Mouse (Mus musculus) midbrain, embryonic 13.5 days (tissue): ENCODE data around the gene Cpm. TPM values are rescaled to one million over a fixed set of nuclear protein-coding genes. Genes with fewer than 3 reads are reported as not detected.

Experiments used
- ATAC-seq: fragments of 200-750 bp; cut with Nextera tagmentation; 2 replicates; pipeline ENCODE4 v1.8.0; 2017; ENCODE audit warnings: mild to moderate bottlenecking, moderate TSS enrichment, moderate library complexity
- H3K27ac ChIP-seq: fragments of 300-500 bp; sonication (generic); 2 replicates; pipeline ENCODE4 v1.5.1; 2015; ENCODE audit warnings: inconsistent platforms, mild to moderate bottlenecking, moderate library complexity
- H3K27me3 ChIP-seq: fragments of 300-500 bp; sonication (generic); 2 replicates; pipeline ENCODE4 v1.6.1; 2015; ENCODE audit warnings: mild to moderate bottlenecking, inconsistent platforms
- H3K36me3 ChIP-seq: fragments of 300-500 bp; sonication (generic); 2 replicates; pipeline ENCODE4 v1.6.1; 2015; ENCODE audit warnings: mild to moderate bottlenecking, inconsistent platforms
- H3K4me1 ChIP-seq: fragments of 300-500 bp; sonication (generic); replicated peaks from 2 replicates; pipeline ENCODE4 v1.6.1; 2015; ENCODE audit warnings: inconsistent platforms
- H3K4me2 ChIP-seq: fragments of 300-500 bp; sonication (generic); replicated peaks from 2 replicates; pipeline ENCODE4 v1.6.1; 2015; ENCODE audit warnings: moderate library complexity, mild to moderate bottlenecking, inconsistent platforms
- H3K4me3 ChIP-seq: fragments of 300-500 bp; sonication (generic); replicated peaks from 2 replicates; pipeline ENCODE4 v1.5.1; 2015; ENCODE audit warnings: mild to moderate bottlenecking, inconsistent platforms
- H3K9ac ChIP-seq: fragments of 300-500 bp; sonication (generic); replicated peaks from 2 replicates; pipeline ENCODE4 v1.6.1; 2015; ENCODE audit warnings: mild to moderate bottlenecking, inconsistent platforms
- H3K9me3 ChIP-seq: fragments of 300-500 bp; sonication (generic); 2 replicates; pipeline ENCODE4 v1.6.1; 2016; ENCODE audit warnings: mild to moderate bottlenecking, inconsistent platforms
- WGBS: fragments of 180-500 bp; shearing (Covaris S2); methylation state at CpG from one replicate; pipeline ENCODE4 v1.1.7; 2015; 5-methylcytosine and 5-hydroxymethylcytosine counted together
- polyA plus RNA-seq: library from polyadenylated mRNA; unstranded; fragments of >200 nt; fragmentation: Nextera tagmentation; extraction: Ambion mirVana; gene quantifications from 2 replicates; pipeline ENCODE4 v1.2.1, GENCODE M21; 2015

Gene Cpm
- polyA plus RNA-seq, 1 experiment from 2014 or later = 5.7 TPM

GRCm38 (mm10) chr10:117619041-117619861 is 10.0 kb upstream of the Cpm start:
- Histone ChIP-seq H3K4me3 (no peak overlapping the region), H3K27ac (no peak overlapping the region), H3K27me3 (no peaks in the 10 kb centered on the region), H3K36me3 (no peaks in the 10 kb centered on the region), H3K9me3 (no peaks in the 10 kb centered on the region), H3K9ac (no peak overlapping the region), H3K4me2 (no peak overlapping the region), H3K4me1 (no peaks in the 10 kb centered on the region)
- no peak for ATAC-seq
- 87% methylated on average over 27 of the region's 27 CpGs for WGBS

- no peaks in the 10 kb centered on the region for H3K4me1 ChIP-seq
- H3K27me3 ChIP-seq = no peaks in the 10 kb centered on the region
- WGBS = 90% methylated on average over 2 of the region's 2 CpGs
- ATAC-seq = no peak
- no peak overlapping the region for H3K9ac ChIP-seq
- H3K27ac ChIP-seq = no peak overlapping the region
- H3K4me2 ChIP-seq = no peak overlapping the region
- no peaks in the 10 kb centered on the region for H3K36me3 ChIP-seq
- H3K4me3 ChIP-seq = no peak overlapping the region
- H3K9me3 ChIP-seq = no peaks in the 10 kb centered on the region
Observed at GRCm38 (mm10) chr10:117619862-117620179, 9.5 kb upstream of the Cpm start.

GRCm38 (mm10) chr10:117620530-117620929 is 8.8 kb upstream of the Cpm start:
- no peak overlapping the region for H3K4me2 ChIP-seq
- no peak overlapping the region for H3K27ac ChIP-seq
- no peaks in the 10 kb centered on the region for H3K9me3 ChIP-seq
- no peaks in the 10 kb centered on the region for H3K36me3 ChIP-seq
- H3K27me3 ChIP-seq = no peaks in the 10 kb centered on the region
- no peak for ATAC-seq
- H3K4me3 ChIP-seq = no peak overlapping the region
- 88% methylated on average over 4 of the region's 4 CpGs for WGBS
- H3K4me1 ChIP-seq = no peaks in the 10 kb centered on the region
- no peak overlapping the region for H3K9ac ChIP-seq

GRCm38 (mm10) chr10:117620934-117621501 is 8.3 kb upstream of the Cpm start:
- no peak for ATAC-seq
- no peak overlapping the region for H3K4me2 ChIP-seq
- no peaks in the 10 kb centered on the region for H3K9me3 ChIP-seq
- no peak overlapping the region for H3K9ac ChIP-seq
- no peaks in the 10 kb centered on the region for H3K4me1 ChIP-seq
- H3K4me3 ChIP-seq = no peak overlapping the region
- 76% methylated on average over 3 of the region's 3 CpGs for WGBS
- no peak overlapping the region for H3K27ac ChIP-seq
- H3K36me3 ChIP-seq = no peaks in the 10 kb centered on the region
- no peaks in the 10 kb centered on the region for H3K27me3 ChIP-seq

DNA sequence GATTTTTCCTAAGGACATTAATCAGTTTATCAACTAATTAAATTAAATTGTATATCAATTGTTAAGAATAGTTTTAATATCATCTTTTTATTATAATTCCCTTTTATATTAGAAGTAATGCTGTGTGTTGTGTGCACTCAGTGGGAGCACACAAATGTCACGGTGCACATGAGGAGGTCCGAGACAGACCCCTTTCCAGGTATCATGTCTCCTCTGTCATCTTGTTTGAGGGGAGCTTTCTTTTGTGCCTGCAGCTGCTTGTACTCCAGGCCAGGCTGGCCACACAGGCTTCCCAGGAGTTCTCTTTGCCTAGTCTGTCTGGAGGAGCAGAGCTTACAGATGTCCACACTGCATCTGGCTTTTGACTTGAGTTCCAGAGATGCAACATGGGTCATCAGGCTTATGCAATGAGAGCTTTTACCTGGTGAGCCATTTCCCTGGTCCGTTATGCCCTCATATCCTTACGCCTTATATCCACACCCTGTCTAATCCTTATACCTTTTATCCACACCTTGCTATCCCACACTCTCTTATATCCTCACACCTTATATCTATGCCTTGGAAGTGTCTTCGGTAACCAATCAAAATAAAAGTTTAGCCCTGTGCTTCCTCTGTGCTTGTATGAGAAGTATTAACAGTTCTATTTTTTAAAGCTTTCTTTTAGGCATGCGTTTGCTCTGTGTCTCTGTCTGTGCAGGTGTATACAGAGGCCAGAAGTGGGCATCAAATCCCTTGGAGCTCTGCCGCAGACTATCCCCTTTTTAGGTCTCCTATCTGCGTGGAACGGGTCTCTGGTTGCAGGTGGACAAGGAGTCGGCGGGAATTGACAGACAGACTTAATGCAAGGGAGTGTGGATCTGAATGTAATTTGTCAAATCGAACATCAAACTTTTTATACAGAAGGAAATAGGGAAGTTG is 7.4 kb upstream of the Cpm start:
- WGBS = 92% methylated on average over 12 of the region's 12 CpGs
- Histone ChIP-seq H3K27me3 (peaks cover 2% of the 10 kb centered on the region; the same call in 1 of the 2 replicates), H3K36me3 (no peaks in the 10 kb centered on the region), H3K4me2 (no peak overlapping the region), H3K27ac (no peak overlapping the region), H3K4me3 (no peak overlapping the region), H3K9ac (no peak overlapping the region), H3K4me1 (no peaks in the 10 kb centered on the region), H3K9me3 (no peaks in the 10 kb centered on the region)
- no peak for ATAC-seq

DNA sequence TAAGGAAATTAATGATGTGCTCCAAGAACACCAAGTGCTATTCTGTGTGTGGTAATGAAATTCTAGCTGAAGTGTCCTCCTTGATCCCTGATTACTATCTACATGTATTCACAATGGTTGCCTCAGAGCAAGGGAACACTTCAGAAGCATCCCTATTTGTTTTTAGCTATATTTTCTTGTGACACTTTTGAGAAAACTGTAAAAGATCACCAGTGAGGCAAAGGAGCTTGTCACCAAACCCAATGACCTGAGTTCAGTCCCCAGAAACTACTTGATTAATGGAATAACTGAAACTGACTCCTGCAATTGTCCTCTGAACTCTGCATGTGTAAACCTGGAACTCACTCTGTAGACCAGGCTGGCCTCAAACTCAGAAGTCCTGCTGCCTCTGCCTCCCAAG is 5.9 kb upstream of the Cpm start:
- no peak for ATAC-seq
- H3K27me3 ChIP-seq = peaks cover 17% of the 10 kb centered on the region
- H3K4me1 ChIP-seq = peaks cover under 1% of the 10 kb centered on the region; the same call in 1 of the 2 replicates

DNA sequence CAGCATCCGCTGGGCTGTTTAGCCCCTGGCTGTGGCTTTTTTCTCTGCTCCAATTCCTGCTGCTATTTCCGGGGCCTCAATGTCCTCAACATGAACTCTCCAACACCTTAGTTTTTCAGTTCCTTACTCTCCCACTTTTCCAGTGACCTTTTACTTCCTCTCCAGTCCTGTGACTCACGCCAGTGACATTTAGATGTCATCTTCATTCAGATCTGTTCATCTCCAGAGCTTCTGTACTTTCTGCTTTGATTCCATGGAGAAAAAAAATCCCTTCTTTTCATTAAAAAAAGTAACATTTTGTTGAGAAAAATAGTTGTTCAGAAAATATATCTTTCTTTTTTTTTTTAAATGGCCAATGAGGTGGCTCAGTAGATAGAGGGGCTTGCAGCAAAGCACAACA is 5.1 kb upstream of the Cpm start:
- ATAC-seq = no peak
- Histone ChIP-seq H3K9me3 (no peaks in the 10 kb centered on the region), H3K36me3 (no peaks in the 10 kb centered on the region), H3K9ac (no peak overlapping the region), H3K27me3 (peaks cover 26% of the 10 kb centered on the region), H3K4me2 (no peak overlapping the region), H3K27ac (no peak overlapping the region), H3K4me3 (no peak overlapping the region), H3K4me1 (peaks cover 9% of the 10 kb centered on the region)
- WGBS = 71% methylated on average over 3 of the region's 3 CpGs

More for the DNA sequence above, 5.9 kb upstream of the Cpm start:
- H3K4me3 ChIP-seq = no peak overlapping the region
- H3K36me3 ChIP-seq = no peaks in the 10 kb centered on the region
- no peak overlapping the region for H3K4me2 ChIP-seq
- no peak overlapping the region for H3K9ac ChIP-seq
- H3K9me3 ChIP-seq = no peaks in the 10 kb centered on the region
- H3K27ac ChIP-seq = no peak overlapping the region

GRCm38 (mm10) chr10:117624655-117625497 is 4.4 kb upstream of the Cpm start:
- no peaks in the 10 kb centered on the region for H3K36me3 ChIP-seq

DNA sequence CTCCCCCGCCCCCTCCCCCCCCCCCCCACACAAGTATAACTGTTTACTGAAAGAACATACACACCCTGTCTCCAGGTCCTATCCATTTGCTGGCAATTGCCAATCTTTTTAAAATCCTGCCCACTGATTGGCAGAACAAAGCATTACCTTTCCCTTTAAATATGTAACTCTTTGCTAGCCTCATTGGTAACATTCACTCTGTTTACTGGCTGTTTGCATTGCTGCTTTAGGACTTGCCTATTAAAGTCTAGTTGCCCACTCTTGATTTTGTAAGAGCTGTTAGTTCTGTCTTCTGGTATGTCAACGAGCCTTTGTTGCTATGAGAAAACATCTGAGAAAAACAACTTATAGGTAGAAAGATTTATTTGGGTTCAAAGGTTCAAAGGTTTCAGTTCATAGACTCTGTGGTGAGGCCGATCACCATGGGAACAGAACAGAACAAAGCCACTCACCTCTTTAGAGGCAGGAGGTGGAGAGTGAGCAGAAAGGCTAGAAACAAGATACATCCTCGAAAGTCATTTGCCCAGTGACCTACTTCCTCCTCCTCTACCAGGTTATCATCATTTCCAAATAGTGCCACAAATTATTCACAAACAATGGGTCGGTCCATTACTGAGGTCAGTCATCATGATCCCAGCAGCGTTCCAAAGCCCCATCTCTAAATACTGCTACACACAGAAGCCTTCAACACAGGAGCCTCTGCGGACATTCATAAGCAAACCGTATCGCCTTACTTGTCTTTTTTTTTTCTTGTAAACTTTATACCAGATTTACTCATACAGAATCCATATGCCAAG is 3.6 kb upstream of the Cpm start:
- Histone ChIP-seq H3K27me3 (peaks cover 40% of the 10 kb centered on the region), H3K4me2 (no peak overlapping the region), H3K36me3 (no peaks in the 10 kb centered on the region), H3K4me1 (peaks cover 16% of the 10 kb centered on the region), H3K27ac (no peak overlapping the region), H3K9ac (no peak overlapping the region), H3K9me3 (no peaks in the 10 kb centered on the region), H3K4me3 (no peak overlapping the region)
- ATAC-seq = no peak
- WGBS = 64% methylated on average over 8 of the region's 9 CpGs

More at GRCm38 (mm10) chr10:117624655-117625497, 4.4 kb upstream of the Cpm start:
- no peak for ATAC-seq
- Histone ChIP-seq H3K27me3 (peaks cover 32% of the 10 kb centered on the region), H3K4me3 (no peak overlapping the region), H3K4me2 (no peak overlapping the region), H3K4me1 (peaks cover 16% of the 10 kb centered on the region), H3K27ac (no peak overlapping the region), H3K9ac (no peak overlapping the region), H3K9me3 (no peaks in the 10 kb centered on the region)
- WGBS = 82% methylated on average over 9 of the region's 9 CpGs

DNA sequence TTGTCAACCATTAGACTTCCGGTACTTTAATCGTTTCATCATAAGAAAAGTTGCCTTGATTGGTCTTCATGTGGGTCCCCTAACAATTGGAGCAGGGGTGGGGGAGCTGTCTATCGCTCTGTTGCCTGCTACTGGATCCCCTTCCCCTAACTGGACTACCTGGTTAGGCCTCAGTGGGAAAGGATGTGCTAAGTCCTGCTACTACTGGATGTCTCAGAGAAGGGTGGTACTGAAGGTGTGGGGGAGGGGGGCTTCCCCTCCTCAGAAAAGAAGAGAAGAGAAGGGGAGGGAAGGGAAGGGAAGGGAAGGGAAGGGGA is 3.0 kb upstream of the Cpm start:
- Histone ChIP-seq H3K27me3 (peaks cover 46% of the 10 kb centered on the region), H3K4me2 (no peak overlapping the region), H3K9me3 (no peaks in the 10 kb centered on the region), H3K4me1 (peaks cover 16% of the 10 kb centered on the region), H3K36me3 (no peaks in the 10 kb centered on the region), H3K9ac (no peak overlapping the region), H3K27ac (no peak overlapping the region), H3K4me3 (no peak overlapping the region)
- no peak for ATAC-seq
- WGBS = 90% methylated on average over 3 of the region's 3 CpGs
